Mouse (Mus musculus) hindbrain, embryonic 14.5 days (tissue): ENCODE measurements around the gene Fyco1. TPM values are rescaled to one million over a fixed set of nuclear protein-coding genes. Genes with fewer than 3 reads are reported as not detected.
A peak's percentile ranks its signal among the peaks of the same experiment; 100 is the strongest.
"Not testable (repeated sequence)": the region's sequence is repeated elsewhere in the genome, so short reads cannot be mapped to it uniquely, and the experiment has no call there.

Experiments used
- ATAC-seq: fragments of 200-750 bp; cut with Nextera tagmentation; 2 replicates; pipeline ENCODE4 v1.8.0; 2017; ENCODE audit warnings: moderate number of reproducible peaks, mild to moderate bottlenecking, moderate TSS enrichment, moderate library complexity; ENCODE audit not compliant: low FRiP score
- DNase-seq: peaks from one replicate; pipeline ENCODE4 v3.0.0-alpha.2; 2015; ENCODE audit warnings: low spot score
- H3K27ac ChIP-seq: fragments of 300-500 bp; sonication (generic); 2 replicates; pipeline ENCODE4 v1.5.1; 2014; ENCODE audit warnings: mild to moderate bottlenecking, moderate library complexity
- H3K27me3 ChIP-seq: fragments of 300-500 bp; sonication (generic); 2 replicates; pipeline ENCODE4 v1.6.1; 2014; ENCODE audit warnings: mild to moderate bottlenecking, low read length, mixed read lengths; ENCODE audit not compliant: control insufficient read depth, insufficient read depth
- H3K36me3 ChIP-seq: fragments of 300-500 bp; sonication (generic); replicated peaks from 2 replicates; pipeline ENCODE4 v1.6.1; 2014; ENCODE audit not compliant: control insufficient read depth, insufficient read depth
- H3K4me1 ChIP-seq: fragments of 300-500 bp; sonication (generic); replicated peaks from 2 replicates; pipeline ENCODE4 v1.6.1; 2014; ENCODE audit warnings: antibody characterized with exemption, low read length, mixed read lengths; ENCODE audit not compliant: control insufficient read depth, insufficient read depth
- H3K4me2 ChIP-seq: fragments of 300-500 bp; sonication (generic); replicated peaks from 2 replicates; pipeline ENCODE4 v1.6.1; 2014; ENCODE audit warnings: mild to moderate bottlenecking, moderate library complexity
- H3K4me3 ChIP-seq: fragments of 300-500 bp; sonication (generic); replicated peaks from 2 replicates; pipeline ENCODE4 v1.5.1; 2014; ENCODE audit warnings: mild to moderate bottlenecking, low read length
- H3K9ac ChIP-seq: fragments of 300-500 bp; sonication (generic); 2 replicates; pipeline ENCODE4 v1.6.1; 2014
- H3K9me3 ChIP-seq: fragments of 300-500 bp; sonication (generic); 2 replicates; pipeline ENCODE4 v1.6.1; 2016; ENCODE audit warnings: low read length; ENCODE audit not compliant: control insufficient read depth
- WGBS: fragments of 180-500 bp; shearing (Covaris S2); extraction: QIAGEN DNeasy Blood & Tissue Kit; methylation state at CpG from one replicate; pipeline ENCODE4 v1.1.7; 2014; 5-methylcytosine and 5-hydroxymethylcytosine counted together
- polyA plus RNA-seq: library from polyadenylated mRNA; unstranded; fragments of >200 nt; fragmentation: Nextera tagmentation; extraction: Ambion mirVana; gene quantifications from 2 replicates; pipeline ENCODE4 v1.2.1, GENCODE M21; 2014

Gene Fyco1
- polyA plus RNA-seq, 1 experiment from 2014 or later = 12.7 TPM

DNA sequence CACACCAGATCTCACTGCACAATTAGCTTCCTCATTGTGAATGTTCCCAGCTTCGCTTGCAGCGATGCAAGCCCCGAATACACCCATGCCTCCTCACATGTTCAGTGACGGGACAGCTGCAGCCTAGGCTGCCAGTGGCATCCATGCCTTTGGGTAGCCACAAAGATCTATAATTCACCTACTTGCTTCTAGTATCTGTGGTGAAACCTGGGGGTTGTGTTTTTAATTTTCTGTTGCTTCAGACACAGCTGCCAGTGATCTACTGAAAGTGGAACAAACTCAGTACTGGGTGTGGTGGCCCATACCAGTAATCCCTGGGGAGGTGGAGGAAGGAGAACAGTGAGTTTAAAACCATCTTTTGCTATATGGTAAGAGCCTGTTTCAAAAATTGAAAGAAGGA is 88.8 kb downstream of the Fyco1 start:
- Histone ChIP-seq H3K27ac (no peak overlapping the region), H3K4me3 (no peak overlapping the region), H3K9ac (no peak overlapping the region), H3K4me2 (no peak overlapping the region), H3K4me1 (no peaks in the 10 kb centered on the region), H3K36me3 (no peaks in the 10 kb centered on the region), H3K9me3 (no peaks in the 10 kb centered on the region), H3K27me3 (no peaks in the 10 kb centered on the region)
- ATAC-seq = no peak
- WGBS = 87% methylated on average over 4 of the region's 4 CpGs
- no peak for DNase-seq

DNA sequence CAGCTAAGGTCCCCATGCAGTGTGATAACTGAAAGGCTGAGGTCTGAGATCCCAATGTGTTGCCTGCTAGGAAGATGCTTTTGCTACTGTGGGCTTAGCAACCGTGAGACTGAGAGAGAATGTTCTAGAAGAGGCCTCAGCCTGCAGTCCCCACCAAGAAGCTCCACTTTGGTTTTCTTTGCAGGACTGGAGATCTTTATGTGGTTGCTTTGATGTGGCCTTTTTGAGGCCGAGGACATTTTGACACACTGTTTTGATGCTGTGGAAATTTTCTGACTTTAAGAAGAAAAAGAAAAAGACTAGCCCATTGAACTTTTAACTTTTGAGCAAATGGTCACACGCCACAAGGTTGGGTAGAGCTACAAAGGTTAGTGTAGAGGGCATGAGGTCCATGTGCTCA is 90.9 kb downstream of the Fyco1 start:
- DNase-seq = no peak
- 87% methylated on average over 3 of the region's 3 CpGs for WGBS
- no peak overlapping the region for H3K4me2 ChIP-seq

DNA sequence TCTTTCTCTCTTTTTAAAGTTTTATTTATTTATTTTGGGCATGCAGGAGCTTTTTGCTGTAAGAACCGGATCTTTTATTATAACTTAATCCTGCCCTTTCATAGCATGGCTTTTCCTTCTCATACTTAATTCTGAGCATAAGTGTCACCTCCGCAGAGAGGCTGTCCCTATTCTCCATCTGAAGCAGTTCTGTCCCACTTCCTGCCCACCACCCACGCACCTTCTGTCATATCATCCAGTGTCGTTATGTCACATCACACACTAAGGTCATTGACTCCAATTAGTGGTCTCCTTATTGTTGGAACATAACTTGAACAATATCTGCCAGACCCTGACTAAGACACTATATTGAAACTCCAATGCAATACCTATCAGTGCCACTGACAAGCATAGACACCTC is 93.1 kb downstream of the Fyco1 start:
- Histone ChIP-seq H3K4me1 (no peaks in the 10 kb centered on the region), H3K36me3 (no peaks in the 10 kb centered on the region), H3K27ac (no peak overlapping the region), H3K4me3 (no peak overlapping the region), H3K27me3 (no peaks in the 10 kb centered on the region), H3K4me2 (no peak overlapping the region), H3K9ac (no peak overlapping the region), H3K9me3 (no peaks in the 10 kb centered on the region)
- no peak for ATAC-seq
- 83% methylated on average over 4 of the region's 4 CpGs for WGBS
- no peak for DNase-seq

More for the DNA sequence above, 90.9 kb downstream of the Fyco1 start:
- H3K9ac ChIP-seq = no peak overlapping the region
- no peak overlapping the region for H3K4me3 ChIP-seq
- H3K9me3 ChIP-seq = no peaks in the 10 kb centered on the region
- no peaks in the 10 kb centered on the region for H3K4me1 ChIP-seq
- no peak for ATAC-seq
- no peaks in the 10 kb centered on the region for H3K27me3 ChIP-seq
- H3K36me3 ChIP-seq = no peaks in the 10 kb centered on the region
- H3K27ac ChIP-seq = no peak overlapping the region

DNA sequence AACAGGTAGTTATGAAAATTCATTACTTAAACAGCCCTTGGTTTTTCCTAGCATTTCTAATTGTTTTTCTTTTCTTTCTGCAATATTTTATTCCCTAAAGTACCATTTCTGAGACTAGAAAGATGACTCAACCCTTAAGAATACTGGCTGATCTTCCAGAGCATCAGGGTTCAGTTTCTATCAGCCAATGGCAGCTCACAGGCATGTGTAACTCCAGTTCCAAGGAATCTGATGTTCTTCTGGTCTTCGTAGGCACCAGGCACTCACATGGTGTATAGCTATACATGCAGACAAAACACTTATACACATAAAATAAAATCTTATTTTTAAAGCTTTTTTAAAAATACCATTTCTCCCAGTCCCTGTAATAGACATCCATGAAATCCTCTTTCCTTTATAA is 93.5 kb downstream of the Fyco1 start:
- Histone ChIP-seq H3K9ac (no peak overlapping the region), H3K4me3 (no peak overlapping the region), H3K9me3 (no peaks in the 10 kb centered on the region), H3K4me1 (no peaks in the 10 kb centered on the region), H3K36me3 (no peaks in the 10 kb centered on the region), H3K27me3 (no peaks in the 10 kb centered on the region), H3K27ac (no peak overlapping the region), H3K4me2 (no peak overlapping the region)
- WGBS = 91% methylated on average over 1 of the region's 1 CpGs
- peak; percentile 16 for DNase-seq
- ATAC-seq = no peak

DNA sequence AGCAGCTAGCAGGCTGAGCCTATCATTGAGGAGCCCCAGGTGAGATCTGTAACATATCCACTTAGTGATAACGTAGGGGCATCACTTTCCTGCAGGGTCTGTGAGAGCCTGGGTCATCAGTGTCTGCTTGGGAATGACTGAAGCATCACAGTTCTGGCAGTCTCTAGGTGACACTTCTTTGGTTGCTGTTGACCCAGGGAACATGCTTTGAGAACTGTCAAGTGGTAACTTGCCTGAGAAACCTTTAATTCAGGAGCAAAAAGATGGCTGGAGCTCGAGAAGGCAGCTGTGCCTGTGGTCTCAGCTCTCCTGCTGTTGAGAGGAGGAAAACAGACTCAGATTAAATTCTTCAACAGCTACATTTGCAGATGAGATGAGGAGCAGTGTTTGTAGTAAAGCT is 94.4 kb downstream of the Fyco1 start:
- Histone ChIP-seq H3K4me2 (no peak overlapping the region), H3K9ac (no peak overlapping the region), H3K27me3 (no peaks in the 10 kb centered on the region), H3K9me3 (no peaks in the 10 kb centered on the region), H3K36me3 (no peaks in the 10 kb centered on the region), H3K27ac (no peak overlapping the region), H3K4me3 (no peak overlapping the region), H3K4me1 (no peaks in the 10 kb centered on the region)
- DNase-seq (peak; percentile 14), ATAC-seq (no peak)
- 59% methylated on average over 2 of the region's 2 CpGs for WGBS

DNA sequence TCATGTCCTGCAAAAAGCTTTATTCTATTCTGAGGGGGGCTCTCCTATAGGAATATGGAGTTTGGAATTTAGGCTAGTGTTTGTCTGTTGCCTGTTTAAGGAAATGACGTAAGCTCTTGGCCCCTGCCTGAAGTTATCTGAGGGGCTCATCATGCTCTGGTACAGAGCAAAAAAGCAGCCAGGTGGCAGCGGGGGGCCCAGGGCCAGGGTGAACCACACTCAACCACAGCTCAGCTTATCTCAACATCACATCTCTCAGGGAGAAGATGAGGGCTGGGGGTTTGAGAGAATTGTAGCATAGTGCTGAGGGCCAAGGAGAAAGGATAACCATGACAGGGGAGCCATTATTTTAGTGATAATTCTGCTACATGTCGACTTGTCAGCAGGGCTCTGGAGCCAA is 94.9 kb downstream of the Fyco1 start:
- WGBS = 84% methylated on average over 3 of the region's 3 CpGs
- Histone ChIP-seq H3K36me3 (no peaks in the 10 kb centered on the region), H3K4me1 (no peaks in the 10 kb centered on the region), H3K4me3 (no peak overlapping the region), H3K9me3 (no peaks in the 10 kb centered on the region), H3K27ac (no peak overlapping the region), H3K4me2 (no peak overlapping the region), H3K27me3 (no peaks in the 10 kb centered on the region), H3K9ac (no peak overlapping the region)
- ATAC-seq (no peak), DNase-seq (no peak)

DNA sequence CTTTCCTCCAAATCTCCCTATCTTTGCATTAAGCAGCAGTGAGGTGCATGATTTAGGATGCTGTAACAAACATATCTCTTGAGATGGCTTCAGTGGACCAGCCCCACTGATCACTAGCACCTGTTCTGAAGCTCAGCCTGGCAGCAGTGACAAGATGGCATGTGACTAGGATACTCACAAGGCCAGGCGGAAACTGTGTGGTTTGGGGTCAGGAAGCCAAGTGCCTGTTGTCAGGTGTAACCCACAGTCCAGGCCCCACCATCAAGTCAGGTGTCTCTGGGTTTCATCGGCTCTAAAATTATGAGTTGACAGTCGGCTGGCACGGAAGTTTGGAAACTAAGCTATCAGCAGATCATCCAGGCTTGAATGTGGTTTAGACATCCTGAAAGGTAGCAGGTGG is 97.4 kb downstream of the Fyco1 start:
- DNase-seq (no peak), ATAC-seq (no peak)
- H3K9ac ChIP-seq = no peak overlapping the region
- H3K36me3 ChIP-seq = no peaks in the 10 kb centered on the region
- no peak overlapping the region for H3K4me3 ChIP-seq
- WGBS = 93% methylated on average over 4 of the region's 4 CpGs
- H3K27me3 ChIP-seq = no peaks in the 10 kb centered on the region
- no peaks in the 10 kb centered on the region for H3K9me3 ChIP-seq
- no peak overlapping the region for H3K27ac ChIP-seq
- H3K4me2 ChIP-seq = no peak overlapping the region
- no peaks in the 10 kb centered on the region for H3K4me1 ChIP-seq

DNA sequence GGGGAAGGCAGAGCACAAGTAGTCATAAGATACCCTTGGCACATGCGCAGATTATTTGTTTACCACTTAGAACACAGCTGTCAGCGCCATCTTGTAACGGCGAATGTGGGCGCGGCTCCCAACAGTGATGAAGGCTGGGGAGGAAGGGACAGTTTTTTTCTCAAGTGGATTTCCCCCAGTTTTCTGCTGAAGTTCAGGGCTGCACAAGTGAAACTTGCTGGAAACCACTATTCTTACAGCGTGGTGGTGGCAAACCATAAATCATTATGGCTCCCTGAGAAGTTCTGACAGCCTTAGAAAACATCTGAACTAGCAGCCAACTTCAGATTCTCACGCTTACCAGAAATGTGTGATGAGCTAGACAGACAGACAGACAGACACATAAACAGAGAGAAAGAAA is 102.0 kb downstream of the Fyco1 start:
- H3K27me3 ChIP-seq = not testable (repeated sequence)

DNA sequence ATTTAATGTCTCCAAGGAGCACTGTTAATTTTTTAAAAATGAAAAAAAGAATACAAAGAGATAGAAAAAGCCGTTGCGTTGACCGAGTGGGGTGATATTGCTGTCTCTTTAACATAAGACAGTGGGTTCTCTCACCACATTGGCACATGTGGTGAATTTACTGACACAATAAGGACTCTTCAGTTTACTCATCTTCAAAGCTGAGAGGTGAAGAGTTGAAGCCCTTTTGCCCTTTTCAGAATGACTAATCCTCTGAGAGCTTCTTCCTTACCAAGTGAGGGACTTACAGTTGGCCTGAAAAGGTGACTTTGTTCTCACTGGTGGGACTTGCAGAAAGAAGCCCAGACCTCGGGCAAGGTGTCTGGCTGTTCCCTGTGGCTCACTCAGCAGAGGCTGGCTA is 110.9 kb downstream of the Fyco1 start:
- ATAC-seq (no peak), DNase-seq (no peak)
- H3K27me3 ChIP-seq = no peaks in the 10 kb centered on the region
- no peak overlapping the region for H3K27ac ChIP-seq
- no peak overlapping the region for H3K4me2 ChIP-seq
- H3K9me3 ChIP-seq = no peaks in the 10 kb centered on the region
- WGBS = 86% methylated on average over 4 of the region's 4 CpGs
- H3K9ac ChIP-seq = no peak overlapping the region
- no peaks in the 10 kb centered on the region for H3K36me3 ChIP-seq
- H3K4me3 ChIP-seq = no peak overlapping the region
- no peaks in the 10 kb centered on the region for H3K4me1 ChIP-seq

More for the DNA sequence above, 102.0 kb downstream of the Fyco1 start:
- not testable (repeated sequence) for H3K4me1 ChIP-seq, H3K4me2 ChIP-seq, H3K4me3 ChIP-seq, H3K36me3 ChIP-seq, H3K9me3 ChIP-seq, DNase-seq, H3K27ac ChIP-seq, ATAC-seq, H3K9ac ChIP-seq
- 93% methylated on average over 7 of the region's 8 CpGs for WGBS
